Mouse (Mus musculus): Measurements from ENCODE around the gene Dennd4c. TPM values are rescaled to one million over a fixed set of nuclear protein-coding genes. Genes with fewer than 3 reads are reported as not detected.
A peak's percentile ranks its signal among the peaks of the same experiment; 100 is the strongest.

The Dennd4c gene
- polyA plus RNA-seq, 1 experiment from 2014 or later, result 3.5 TPM

- Histone ChIP-seq H3K9me3 (no peaks in the 10 kb centered on the region), H3K27ac (replicated peaks) (no peak overlapping the region), H3K36me3 (no peaks in the 10 kb centered on the region), H3K9ac (replicated peaks) (no peak overlapping the region), H3K4me1 (no peaks in the 10 kb centered on the region), H3K4me3 (no peak overlapping the region), H3K4me2 (replicated peaks) (no peak overlapping the region), H3K27me3 (no peaks in the 10 kb centered on the region)
- ATAC-seq (replicated peaks), result no peak
- 90% methylated on average over 5 of the region's 5 CpGs for WGBS
These were observed 115.7 kb downstream of the Dennd4c start for GRCm38 (mm10) chr4:86864087-86864486.

- no peaks in the 10 kb centered on the region for H3K9me3 ChIP-seq
- peaks cover 9% of the 10 kb centered on the region; the same call in 1 of the 2 replicates for H3K27me3 ChIP-seq
- no peak overlapping the region for H3K4me3 ChIP-seq
- ATAC-seq (replicated peaks), result no peak
- H3K36me3 ChIP-seq, result no peaks in the 10 kb centered on the region
- no peak overlapping the region for H3K4me2 ChIP-seq (replicated peaks)
- no peak overlapping the region for H3K27ac ChIP-seq (replicated peaks)
- peaks cover 8% of the 10 kb centered on the region for H3K4me1 ChIP-seq
- H3K9ac ChIP-seq (replicated peaks), result no peak overlapping the region
These were observed 123.6 kb downstream of the Dennd4c start for GRCm38 (mm10) chr4:86871988-86872387.

GRCm38 (mm10) chr4:86873072-86873471 lies 124.7 kb downstream of the Dennd4c start:
- peaks cover 9% of the 10 kb centered on the region; the same call in 1 of the 2 replicates for H3K27me3 ChIP-seq
- WGBS, result 47% methylated on average over 4 of the region's 4 CpGs
- no peak overlapping the region for H3K4me2 ChIP-seq (replicated peaks)
- H3K9ac ChIP-seq (replicated peaks), result no peak overlapping the region
- no peaks in the 10 kb centered on the region for H3K9me3 ChIP-seq
- no peak overlapping the region for H3K4me3 ChIP-seq
- H3K36me3 ChIP-seq, result no peaks in the 10 kb centered on the region
- H3K27ac ChIP-seq (replicated peaks), result no peak overlapping the region
- H3K4me1 ChIP-seq, result peaks cover 8% of the 10 kb centered on the region
- no peak; the same call in 1 of the 2 replicates for ATAC-seq (replicated peaks)

GRCm38 (mm10) chr4:86874146-86874847 lies 125.9 kb downstream of the Dennd4c start, which contains the start of gene Acer2:
Gene Acer2 (plus strand): TSS chr4:86874396.
- Histone ChIP-seq H3K27ac (replicated peaks) (no peak within 1 kb of the TSS), H3K4me2 (replicated peaks) (peak within 1 kb of the TSS; percentile 88), H3K4me3 (peak within 1 kb of the TSS; percentile 87), H3K9me3 (no peaks in the 10 kb centered on the region), H3K27me3 (peaks cover 9% of the 10 kb centered on the region; the same call in 1 of the 2 replicates), H3K4me1 (peaks cover 8% of the 10 kb centered on the region), H3K36me3 (no peaks in the 10 kb centered on the region), H3K9ac (replicated peaks) (peak within 1 kb of the TSS; percentile 77)
- peak; percentile 93 for ATAC-seq (replicated peaks)
- WGBS, result under 1% methylated on average over 56 of the region's 60 CpGs

- no peak for ATAC-seq (replicated peaks)
- 87% methylated on average over 2 of the region's 2 CpGs for WGBS
These were observed 131.1 kb downstream of the Dennd4c start for GRCm38 (mm10) chr4:86879477-86879876.

GRCm38 (mm10) chr4:86881178-86881577 lies 132.8 kb downstream of the Dennd4c start:
- Histone ChIP-seq H3K27me3 (peaks cover 3% of the 10 kb centered on the region; the same call in 1 of the 2 replicates), H3K27ac (replicated peaks) (no peak overlapping the region), H3K9ac (replicated peaks) (no peak overlapping the region), H3K4me3 (no peak overlapping the region), H3K36me3 (no peaks in the 10 kb centered on the region), H3K4me2 (replicated peaks) (no peak overlapping the region), H3K4me1 (no peaks in the 10 kb centered on the region), H3K9me3 (no peaks in the 10 kb centered on the region)
- no peak for ATAC-seq (replicated peaks)
- WGBS, result 93% methylated on average over 4 of the region's 4 CpGs

More at GRCm38 (mm10) chr4:86879477-86879876, 131.1 kb downstream of the Dennd4c start:
- H3K36me3 ChIP-seq, result no peaks in the 10 kb centered on the region
- H3K4me1 ChIP-seq, result peaks cover 3% of the 10 kb centered on the region; the same call in 1 of the 2 replicates
- H3K4me2 ChIP-seq (replicated peaks), result no peak overlapping the region
- H3K9ac ChIP-seq (replicated peaks), result no peak overlapping the region
- peaks cover 9% of the 10 kb centered on the region; the same call in 1 of the 2 replicates for H3K27me3 ChIP-seq
- no peaks in the 10 kb centered on the region for H3K9me3 ChIP-seq
- no peak overlapping the region for H3K4me3 ChIP-seq
- no peak overlapping the region for H3K27ac ChIP-seq (replicated peaks)

- no peak for ATAC-seq (replicated peaks)
- no peak overlapping the region for H3K27ac ChIP-seq (replicated peaks)
- no peaks in the 10 kb centered on the region for H3K4me1 ChIP-seq
- H3K9me3 ChIP-seq, result no peaks in the 10 kb centered on the region
- H3K4me2 ChIP-seq (replicated peaks), result no peak overlapping the region
- 64% methylated on average over 2 of the region's 2 CpGs for WGBS
- no peak overlapping the region for H3K9ac ChIP-seq (replicated peaks)
- H3K36me3 ChIP-seq, result no peaks in the 10 kb centered on the region
- no peaks in the 10 kb centered on the region for H3K27me3 ChIP-seq
- H3K4me3 ChIP-seq, result no peak overlapping the region
These were observed 134.1 kb downstream of the Dennd4c start for GRCm38 (mm10) chr4:86882413-86882812.

GRCm38 (mm10) chr4:86884945-86885344 lies 136.6 kb downstream of the Dennd4c start:
- WGBS, result 39% methylated on average over 4 of the region's 4 CpGs
- Histone ChIP-seq H3K9ac (replicated peaks) (no peak overlapping the region), H3K27ac (replicated peaks) (no peak overlapping the region), H3K4me2 (replicated peaks) (no peak overlapping the region), H3K9me3 (no peaks in the 10 kb centered on the region), H3K36me3 (no peaks in the 10 kb centered on the region), H3K27me3 (no peaks in the 10 kb centered on the region), H3K4me1 (no peaks in the 10 kb centered on the region), H3K4me3 (no peak overlapping the region)
- no peak for ATAC-seq (replicated peaks)

GRCm38 (mm10) chr4:86885790-86886159 lies 137.4 kb downstream of the Dennd4c start:
- ATAC-seq (replicated peaks), result no peak
- Histone ChIP-seq H3K9me3 (no peaks in the 10 kb centered on the region), H3K36me3 (no peaks in the 10 kb centered on the region), H3K4me1 (no peaks in the 10 kb centered on the region), H3K27ac (replicated peaks) (no peak overlapping the region), H3K4me2 (replicated peaks) (peak overlapping the region; percentile 35), H3K9ac (replicated peaks) (no peak overlapping the region), H3K27me3 (no peaks in the 10 kb centered on the region), H3K4me3 (peak overlapping the region; percentile 10; the same call in 1 of the 2 replicates)
- WGBS, result 64% methylated on average over 12 of the region's 12 CpGs

- no peak for ATAC-seq (replicated peaks)
- H3K9ac ChIP-seq (replicated peaks), result no peak overlapping the region
- H3K4me2 ChIP-seq (replicated peaks), result peak overlapping the region; percentile 35
- H3K27me3 ChIP-seq, result no peaks in the 10 kb centered on the region
- H3K27ac ChIP-seq (replicated peaks), result no peak overlapping the region
- H3K9me3 ChIP-seq, result no peaks in the 10 kb centered on the region
- no peaks in the 10 kb centered on the region for H3K36me3 ChIP-seq
- no peaks in the 10 kb centered on the region for H3K4me1 ChIP-seq
- H3K4me3 ChIP-seq, result peak overlapping the region; percentile 10; the same call in 1 of the 2 replicates
- 48% methylated on average over 18 of the region's 18 CpGs for WGBS
These were observed 138.0 kb downstream of the Dennd4c start for GRCm38 (mm10) chr4:86886160-86886878.

GRCm38 (mm10) chr4:86887879-86888278 lies 139.5 kb downstream of the Dennd4c start:
- no peak overlapping the region for H3K27ac ChIP-seq (replicated peaks)
- no peak overlapping the region for H3K4me2 ChIP-seq (replicated peaks)
- WGBS, result 70% methylated on average over 5 of the region's 5 CpGs
- no peak overlapping the region for H3K4me3 ChIP-seq
- no peak for ATAC-seq (replicated peaks)
- no peaks in the 10 kb centered on the region for H3K4me1 ChIP-seq
- no peaks in the 10 kb centered on the region for H3K9me3 ChIP-seq
- H3K27me3 ChIP-seq, result no peaks in the 10 kb centered on the region
- H3K36me3 ChIP-seq, result no peaks in the 10 kb centered on the region
- H3K9ac ChIP-seq (replicated peaks), result no peak overlapping the region

GRCm38 (mm10) chr4:86897411-86897810 lies 149.1 kb downstream of the Dennd4c start:
- Histone ChIP-seq H3K9ac (replicated peaks) (no peak overlapping the region), H3K36me3 (no peaks in the 10 kb centered on the region), H3K4me3 (no peak overlapping the region), H3K27me3 (no peaks in the 10 kb centered on the region), H3K4me1 (no peaks in the 10 kb centered on the region), H3K27ac (replicated peaks) (no peak overlapping the region), H3K9me3 (no peaks in the 10 kb centered on the region), H3K4me2 (replicated peaks) (no peak overlapping the region)
- no peak for ATAC-seq (replicated peaks)
- WGBS, result 84% methylated on average over 7 of the region's 7 CpGs

All from forebrain, embryonic 15.5 days (tissue).